Mouse (Mus musculus): Measurements from ENCODE around the gene Mov10.

DNA sequence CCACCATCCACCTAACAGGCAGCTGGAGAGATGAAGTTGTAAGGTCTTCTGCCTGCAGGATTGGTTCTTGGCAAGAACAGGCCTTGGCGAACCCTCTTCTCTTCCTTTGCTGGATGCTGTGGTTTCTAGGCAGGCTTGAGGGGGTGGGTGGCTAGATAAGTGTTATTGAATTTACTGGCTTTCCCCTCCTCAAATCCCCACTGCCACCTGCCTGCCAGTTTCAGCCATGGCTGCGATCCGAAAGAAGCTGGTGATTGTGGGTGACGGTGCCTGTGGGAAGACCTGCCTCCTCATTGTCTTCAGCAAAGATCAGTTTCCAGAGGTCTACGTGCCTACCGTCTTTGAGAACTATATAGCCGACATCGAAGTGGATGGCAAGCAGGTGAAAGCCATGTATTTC lies 26.7 kb downstream of the Mov10 start:
- no peak for TF ChIP-seq CTCF (IDR thresholded peaks at IDR 0.05; ENCODE audit: low read depth)
- TF ChIP-seq EP300 (IDR thresholded peaks at IDR 0.05; ENCODE audit: low read depth) = no peak
